ENCODE assay signal across 8 mouse cellular contexts in the genomic region with DNA sequence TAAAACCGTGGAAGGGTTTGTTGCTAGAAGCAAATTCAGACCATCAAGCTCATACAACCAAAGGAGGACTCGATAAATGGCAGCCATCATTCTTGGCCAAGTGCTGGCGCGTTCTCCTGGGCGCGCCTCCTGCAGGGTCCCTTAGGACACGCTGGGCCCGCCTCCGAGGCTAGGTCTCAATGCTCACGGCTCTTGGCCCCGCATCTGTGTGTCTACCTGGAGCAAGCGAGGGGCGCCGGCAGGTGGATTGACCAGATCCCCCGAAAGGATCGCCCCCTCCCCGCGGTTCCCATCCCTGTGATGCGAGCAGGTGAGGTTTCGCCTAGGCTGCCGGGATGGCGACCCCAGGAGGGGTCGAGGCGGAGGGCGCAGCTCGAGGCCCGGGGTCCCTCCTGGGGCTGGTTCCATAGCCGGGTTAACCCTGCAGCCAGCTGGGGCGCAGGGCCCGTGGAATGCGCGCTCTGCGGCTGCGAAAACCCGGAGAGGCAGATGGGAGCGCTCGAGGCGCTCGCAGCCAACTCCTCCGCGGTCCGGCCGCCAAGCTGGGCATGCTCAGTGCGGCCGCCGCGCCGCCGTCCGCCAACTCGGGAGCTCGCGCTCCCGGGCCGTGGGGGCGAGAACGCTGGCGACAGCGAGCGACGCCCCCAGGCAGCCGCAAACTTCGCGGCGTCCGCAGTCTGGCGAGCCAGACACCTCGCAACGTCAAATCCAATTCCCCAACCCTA. TPM values are rescaled to one million over a fixed set of nuclear protein-coding genes. Genes with fewer than 3 reads are reported as not detected.
DNase-seq lines count a peak whose midpoint lies in the region; ATAC-seq lines count a peak whose summit lies in the region.

A gene (plus strand): TSS at position 555 of the 725 bp plus-strand sequence.

- no peaks in the 10 kb centered on the region for H3K36me3 ChIP-seq in forebrain, embryonic 16.5 days (ENCODE audit: control insufficient read depth, insufficient read depth)

- peak within 1 kb of the TSS; percentile 88 for H3K4me2 ChIP-seq in forebrain, embryonic 16.5 days (ENCODE audit: low read length)

- H3K9me3 ChIP-seq in forebrain, embryonic 16.5 days (ENCODE audit: control insufficient read depth, low read length) = no peaks in the 10 kb centered on the region

- peak; percentile 87 for DNase-seq in Muller cell, postnatal 12 days (ENCODE audit: inconsistent ontology term)
- peak; percentile 89 for DNase-seq in cerebellum, adult 11-12 months
- peak; percentile 76 for DNase-seq in heart, postnatal 4 days
- DNase-seq in layer of hippocampus, adult 9-10 months (ENCODE audit: low spot score) = peak; percentile 43
- peak; percentile 30 to 46 for DNase-seq in lung, adult 18-20 months
- DNase-seq in ovary, postnatal 36 days (ENCODE audit: low spot score) = peak; percentile 76
- peak; percentile 62 to 73 for DNase-seq in urinary bladder, postnatal 4 days (ENCODE audit: low spot score in 2 of 2)

- peak within 1 kb of the TSS; percentile 95 for H3K27ac ChIP-seq in forebrain, embryonic 16.5 days (ENCODE audit: low read length)

- no peaks in the 10 kb centered on the region for H3K27me3 ChIP-seq in forebrain, embryonic 16.5 days (replicated peaks; ENCODE audit: control insufficient read depth, insufficient read depth, low read length)

- under 1% methylated on average over 66 of the region's 69 CpGs for WGBS in forebrain, embryonic 16.5 days

- peak within 1 kb of the TSS; percentile 75 for H3K4me3 ChIP-seq in forebrain, embryonic 16.5 days (replicated peaks; ENCODE audit: low read length)

- peaks cover 11% of the 10 kb centered on the region for H3K4me1 ChIP-seq in forebrain, embryonic 16.5 days (replicated peaks; ENCODE audit: control insufficient read depth, insufficient read depth, low read length)

- peak; percentile 72 for ATAC-seq in forebrain, embryonic 16.5 days

- peak within 1 kb of the TSS; percentile 73 for H3K9ac ChIP-seq in forebrain, embryonic 16.5 days (replicated peaks; ENCODE audit: low read depth, low read length)

RNA-seq across cellular contexts. Expression of the gene that starts here (rescaled TPM):
- polyA plus RNA-seq in forebrain, embryonic 16.5 days (2015; fragmentation: Nextera tagmentation; extraction: Ambion mirVana) = 3.3 and 4.3 TPM in 2 replicates
- 10 to 100 TPM; 15.0 to 16.3 TPM for total RNA-seq in heart, postnatal 4 days (2021)

Comparison
In these comparisons a context has a peak if more than half of its experiments do, and no peak if none do; other contexts are left out.
1. Peak in every context shown above with its lines: DNase-seq, ATAC-seq, H3K4me3 ChIP-seq and H3K27ac ChIP-seq.
2. DNase-seq: peak in every context shown above with its lines; median percentile 89 in cerebellum, adult 11-12 months; 87 in Muller cell, postnatal 12 days; 76 in heart, postnatal 4 days; 76 in ovary, postnatal 36 days; 68 in urinary bladder, postnatal 4 days; 43 in layer of hippocampus, adult 9-10 months; 38 in lung, adult 18-20 months.